Mouse (Mus musculus): ENCODE measurements around the gene Galntl5.

DNA sequence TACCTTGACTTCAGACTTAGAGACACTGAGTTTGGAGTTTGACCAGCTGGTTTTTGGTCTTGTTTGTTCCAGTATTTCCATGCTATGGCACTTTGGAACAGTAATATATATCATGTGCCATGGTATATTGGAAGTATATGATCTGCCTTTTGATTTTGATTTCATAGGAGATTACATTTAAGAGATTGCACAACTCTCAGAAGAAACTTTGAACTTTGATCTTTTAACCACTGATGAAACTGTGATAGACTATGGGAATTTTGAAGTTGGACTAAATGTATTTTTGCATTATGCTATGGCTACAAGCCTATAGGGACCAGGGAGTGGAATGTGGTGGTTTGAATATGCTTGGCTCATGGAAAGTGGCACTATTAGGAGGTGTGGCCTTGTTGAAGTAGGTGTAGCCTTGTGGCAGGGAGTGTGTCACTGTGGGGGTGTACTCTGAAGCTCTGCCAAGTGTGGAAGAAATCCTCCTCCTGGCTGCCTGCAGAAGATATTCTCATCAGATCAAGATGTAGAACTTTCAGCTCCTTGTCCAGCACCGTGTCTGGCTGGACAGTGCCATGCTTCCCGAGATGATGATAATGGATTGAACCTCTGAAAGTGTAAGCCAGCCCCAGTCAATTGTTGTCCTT is 31.8 kb upstream of the Galntl5 start:
- TF ChIP-seq CTCF (IDR thresholded peaks at IDR 0.05; ENCODE audit: low read depth) (no peak), EP300 (IDR thresholded peaks at IDR 0.05; ENCODE audit: low read depth) (no peak)

Data from heart, postnatal 0 days (tissue).